Mouse (Mus musculus) left cerebral cortex, adult 18-20 months (tissue): Measurements from ENCODE around the gene Khk. TPM values are rescaled to one million over a fixed set of nuclear protein-coding genes. Genes with fewer than 3 reads are reported as not detected.
"Not testable (repeated sequence)": the region's sequence is repeated elsewhere in the genome, so short reads cannot be mapped to it uniquely, and the experiment has no call there.

Experiments used
- DNase-seq, 2 experiments: peaks; one replicate each; pipeline ENCODE4 v3.0.0; 2021 to 2022; ENCODE audit warnings: low spot score in 2 of 2, mixed read lengths in 1 of 2
- long read RNA-seq, 2 experiments: library from polyadenylated mRNA; stranded (forward); transcript quantifications; one replicate each; pipeline ENCODE4 v2.0.0; 2021
- total RNA-seq, 2 experiments: library from RNA; stranded (reverse); gene quantifications; 2 replicates each; pipeline ENCODE4 v1.2.3; 2021

Khk gene
- total RNA-seq, result 10 to 100 TPM; 15.8 to 19.3 TPM
- long read RNA-seq, experiment 1, transcript Khk-203 (7 exons, 1,087 nt), result major isoform, 5 of 21 reads
- long read RNA-seq, experiment 1, partial matches to known transcripts, result 0 of 21 reads
- long read RNA-seq, experiment 1, other reads (novel, unspliced or antisense), result 16 of 21 reads
- long read RNA-seq, experiment 2, transcript Khk-203 (7 exons, 1,087 nt), result major isoform, 5 of 18 reads
- long read RNA-seq, experiment 2, partial matches to known transcripts, result 0 of 18 reads
- long read RNA-seq, experiment 2, other reads (novel, unspliced or antisense), result 13 of 18 reads

- peak; percentile 87 to 94 for DNase-seq
Measured at GRCm38 (mm10) chr5:30921256-30922033, at the start of gene Khk. TSS of gene Khk (plus strand) at chr5:30921431.

DNA sequence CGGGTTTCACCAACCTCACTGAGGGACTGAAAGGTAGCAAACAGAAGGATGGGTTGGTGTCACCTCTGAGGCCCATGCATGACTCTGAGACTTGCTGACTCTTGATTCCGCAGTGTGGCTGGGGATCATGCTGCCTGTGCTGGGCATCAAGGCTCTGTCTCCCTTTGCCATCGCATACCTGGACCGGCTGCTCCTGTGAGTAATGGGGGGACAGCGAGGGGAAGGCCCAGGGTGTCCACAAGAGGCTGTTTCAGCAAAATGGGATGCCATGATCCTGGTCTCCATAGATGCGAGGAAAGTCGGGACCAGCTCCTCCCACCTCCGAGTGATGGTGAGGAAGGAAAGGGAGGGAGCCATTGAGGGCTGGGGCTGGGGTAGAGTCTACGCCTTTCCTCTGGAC lies 48.7 kb upstream of the Khk start:
- DNase-seq, result no peak

GRCm38 (mm10) chr5:30874365-30874764 lies 46.9 kb upstream of the Khk start:
- no peak for DNase-seq

DNA sequence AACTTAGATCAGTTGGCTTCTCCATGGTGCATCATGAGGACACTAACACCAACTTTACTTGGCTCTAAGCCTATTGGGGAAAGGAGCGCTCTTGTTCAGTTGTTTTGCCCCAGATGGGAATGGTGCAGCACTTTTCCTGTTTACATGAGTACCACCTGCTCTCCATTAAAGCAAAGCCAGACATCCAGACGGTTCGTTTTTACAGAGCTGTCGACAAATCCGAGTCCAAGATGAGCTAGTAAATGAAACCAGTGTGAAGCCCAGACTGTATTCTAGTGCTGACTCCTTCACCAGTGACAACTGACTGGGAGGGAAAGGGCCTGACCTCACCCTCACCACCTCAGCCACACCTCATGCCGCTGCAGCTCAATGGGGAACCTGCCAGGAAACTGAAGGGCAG lies 42.6 kb upstream of the Khk start:
- no peak for DNase-seq

GRCm38 (mm10) chr5:30879347-30879943 lies 41.8 kb upstream of the Khk start:
- no peak for DNase-seq

DNA sequence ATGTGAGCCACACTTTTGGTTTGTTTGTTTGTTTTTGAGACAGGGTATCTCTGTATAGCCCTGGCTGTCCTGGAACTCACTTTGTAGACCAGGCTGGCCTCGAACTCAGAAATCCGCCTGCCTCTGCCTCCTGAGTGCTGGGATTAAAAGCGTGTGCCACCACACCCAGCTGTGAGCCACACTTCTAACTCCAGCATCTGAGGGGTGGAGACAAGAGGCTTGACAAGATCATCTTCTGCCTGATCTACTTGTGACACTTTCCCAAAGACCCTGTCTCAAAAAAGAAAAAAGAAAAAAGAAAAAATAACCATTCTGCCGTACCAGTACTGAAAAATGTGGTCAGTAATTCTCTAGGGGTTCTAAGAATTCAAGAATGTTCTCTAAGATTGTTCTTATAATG lies 39.4 kb upstream of the Khk start:
- not testable (repeated sequence) for DNase-seq

- no peak for DNase-seq
Measured at GRCm38 (mm10) chr5:30886209-30886608, 35.0 kb upstream of the Khk start.

- DNase-seq, result no peak
Measured at GRCm38 (mm10) chr5:30886731-30887130, 34.5 kb upstream of the Khk start.

- peak; percentile 38 to 41 for DNase-seq
Measured at GRCm38 (mm10) chr5:30887331-30887761, 33.9 kb upstream of the Khk start.

- DNase-seq, result peak; percentile 95 to 96
Measured at GRCm38 (mm10) chr5:30887858-30888336, 33.3 kb upstream of the Khk start.

GRCm38 (mm10) chr5:30888337-30889087 lies 32.7 kb upstream of the Khk start, which contains the start of gene Agbl5:
TSS of gene Agbl5 (plus strand) at chr5:30888694.
- peak; percentile 91 for DNase-seq

DNA sequence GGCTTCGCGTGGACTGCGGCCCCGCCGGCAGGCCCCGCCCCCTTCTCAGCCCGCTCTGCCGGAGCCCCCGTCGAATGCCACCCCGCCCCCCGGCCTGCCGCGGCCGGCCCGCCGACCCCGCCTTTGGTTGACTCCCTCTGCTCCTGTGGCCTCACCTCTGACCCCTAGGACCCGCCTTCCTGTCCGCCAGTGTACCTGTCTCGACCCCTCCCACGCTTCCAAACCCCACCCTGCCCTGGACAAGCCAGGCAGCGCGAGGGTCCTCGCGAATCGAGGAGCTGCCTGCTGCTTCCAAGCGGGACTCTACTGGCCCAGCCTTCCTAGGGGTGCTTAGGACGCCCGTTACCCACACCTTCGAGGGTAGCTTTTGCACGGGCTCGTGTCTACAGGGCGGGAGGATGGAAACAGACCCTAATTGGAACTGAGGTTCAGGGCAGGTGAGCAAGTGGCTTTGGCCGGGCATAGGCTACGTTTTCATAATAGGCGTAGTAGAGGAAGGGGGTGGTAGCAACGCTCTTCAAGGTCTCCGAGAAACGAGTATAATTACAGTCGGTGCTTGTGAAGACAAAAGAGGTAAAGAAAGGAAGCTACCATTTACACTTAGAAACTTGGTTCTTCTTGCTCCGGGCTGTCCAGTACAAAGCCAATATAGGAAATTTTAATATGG lies 32.0 kb upstream of the Khk start:
- peak in 1 of 2 experiments; percentile 34 for DNase-seq

GRCm38 (mm10) chr5:30890375-30890774 lies 30.9 kb upstream of the Khk start:
- DNase-seq, result no peak

GRCm38 (mm10) chr5:30901860-30902259 lies 19.4 kb upstream of the Khk start:
- DNase-seq, result no peak

DNA sequence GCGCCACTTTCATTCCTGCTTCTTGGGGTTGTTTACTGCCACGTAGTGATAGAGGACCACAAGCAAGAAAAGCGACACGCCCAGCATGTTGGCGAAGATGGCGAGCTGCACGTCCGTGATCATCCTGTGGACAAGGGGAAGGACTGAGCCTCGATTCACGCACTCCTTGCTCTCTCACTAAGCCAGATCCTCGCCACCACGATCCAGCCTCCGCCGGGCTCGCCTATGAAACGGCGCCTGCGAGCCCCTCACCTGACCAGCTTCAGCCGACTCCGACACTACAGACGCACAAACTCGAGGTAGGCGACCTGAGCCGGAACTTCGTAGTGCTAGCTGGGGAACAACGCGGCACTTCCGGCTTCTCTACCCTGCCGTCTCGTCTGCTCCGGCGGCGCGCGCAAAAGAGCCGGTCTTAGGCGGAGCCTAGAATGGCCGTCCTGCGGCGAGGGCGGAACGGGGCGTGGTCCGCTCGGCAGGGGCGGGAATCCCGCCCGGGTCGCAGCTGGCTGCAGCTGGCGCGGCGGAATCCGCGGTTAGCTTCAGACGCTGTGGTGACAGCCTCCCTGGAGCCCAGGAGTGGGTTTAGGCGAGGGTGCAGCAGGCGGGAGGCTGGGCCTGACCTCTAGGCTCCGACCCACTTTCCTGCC lies 13.7 kb upstream of the Khk start, which contains the start of gene Ost4:
Gene Ost4 (minus strand): TSS at position 376 of the 647 bp plus-strand sequence.
- DNase-seq, result peak; percentile 95 to 98

GRCm38 (mm10) chr5:30908426-30909299 lies 12.6 kb upstream of the Khk start:
- no peak for DNase-seq

DNA sequence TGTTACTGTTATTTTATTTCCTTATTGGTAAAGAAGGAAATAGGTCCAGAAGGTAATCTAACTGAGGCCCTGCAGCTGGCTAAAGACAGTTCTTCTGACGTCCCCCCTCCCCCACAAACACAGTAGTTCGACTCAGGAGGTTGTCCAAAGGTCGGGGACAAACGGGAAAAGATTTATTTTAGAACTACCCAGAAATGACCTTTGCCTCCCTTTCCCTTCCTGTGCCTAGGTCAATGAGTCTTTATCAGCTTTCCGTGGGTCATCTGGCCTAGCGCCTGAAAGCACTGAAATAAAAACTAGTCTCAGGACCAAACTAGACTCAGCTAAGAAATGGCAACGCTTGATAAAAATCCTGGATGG lies 12.0 kb upstream of the Khk start:
- no peak for DNase-seq

- DNase-seq, result no peak
Measured at GRCm38 (mm10) chr5:30909863-30910262, 11.4 kb upstream of the Khk start.

DNA sequence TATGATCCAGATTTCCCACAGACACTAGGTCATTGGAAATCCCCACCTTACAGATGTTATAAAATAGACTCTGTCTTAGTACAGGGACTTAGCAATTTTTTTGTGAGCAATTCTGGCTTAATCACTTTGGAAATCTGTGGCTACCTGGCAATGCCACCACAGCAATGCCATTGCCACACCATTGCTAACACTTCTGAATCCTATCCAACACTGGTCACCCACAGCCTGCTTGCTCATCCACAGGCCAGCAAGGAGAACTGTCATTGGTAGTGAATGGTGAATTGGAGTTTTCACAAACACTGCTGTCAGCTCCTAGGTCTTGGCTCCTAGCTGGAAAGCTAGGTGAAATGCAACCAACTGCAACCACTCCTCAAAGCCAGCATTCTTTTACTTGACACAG lies 10.8 kb upstream of the Khk start:
- no peak for DNase-seq
